Mouse (Mus musculus) CH12.LX (cell line): ENCODE measurements at regions not wholly inside any gene's neighbourhood (a gene's known extent, or its start where the extent isn't known, plus 50 kb on each side); places are given as distances from the start of the nearest gene placed in this dataset.

Experiments used
- BHLHE40 ChIP-seq: IDR thresholded peaks from 2 replicates; pipeline ENCODE4 v1.6.1; 2011; ENCODE audit warnings: mild to moderate bottlenecking, low read depth, low read length, improper control_type of control experiment
- CHD1 ChIP-seq: IDR thresholded peaks from 2 replicates; pipeline ENCODE4 v1.6.1; 2012; ENCODE audit warnings: low read depth, low read length, improper control_type of control experiment, inconsistent platforms
- CTCF ChIP-seq, 2 experiments: IDR thresholded peaks in 1 of 2; conservative IDR thresholded peaks in 1 of 2; 2 replicates each; pipeline ENCODE4 v1.5.1; 2011 to 2012; ENCODE audit warnings: low read depth in 2 of 2, low read length in 2 of 2, improper control_type of control experiment in 1 of 2, inconsistent platforms in 1 of 2, mild to moderate bottlenecking in 1 of 2, moderate library complexity in 1 of 2
- EP300 ChIP-seq: IDR thresholded peaks from 2 replicates; pipeline ENCODE4 v1.6.1; 2011; ENCODE audit warnings: low read length, improper control_type of control experiment
- ETS1 ChIP-seq: conservative IDR thresholded peaks from 2 replicates; pipeline ENCODE4 v1.6.1; 2012; ENCODE audit warnings: low read depth, mild to moderate bottlenecking, inconsistent platforms, low read length, improper control_type of control experiment, moderate library complexity
- IRF4 ChIP-seq: IDR thresholded peaks from 2 replicates; pipeline ENCODE4 v1.6.1; 2014; ENCODE audit warnings: low read depth, mild to moderate bottlenecking, inconsistent platforms, low read length, improper control_type of control experiment
- MAX ChIP-seq: IDR thresholded peaks from 2 replicates; pipeline ENCODE4 v1.6.1; 2011; ENCODE audit warnings: low read length, improper control_type of control experiment
- MXI1 ChIP-seq: IDR thresholded peaks from 2 replicates; pipeline ENCODE4 v1.6.1; 2011; ENCODE audit warnings: mild to moderate bottlenecking, low read depth, low read length, improper control_type of control experiment
- POLR2A ChIP-seq: IDR thresholded peaks from 2 replicates; pipeline ENCODE4 v1.6.1; 2011; ENCODE audit warnings: low read depth, mild to moderate bottlenecking, improper control_type of control experiment, low read length
- SMC3 ChIP-seq: IDR thresholded peaks from 2 replicates; pipeline ENCODE4 v1.6.1; 2011; ENCODE audit warnings: low read depth, low read length, improper control_type of control experiment
- USF2 ChIP-seq: conservative IDR thresholded peaks from 2 replicates; pipeline ENCODE4 v1.6.1; 2011; ENCODE audit warnings: low read depth, low read length, improper control_type of control experiment
- ZMIZ1 ChIP-seq: IDR thresholded peaks from 2 replicates; pipeline ENCODE4 v1.6.1; 2012; ENCODE audit warnings: low read depth, mild to moderate bottlenecking, inconsistent platforms, low read length, improper control_type of control experiment

GRCm38 (mm10) chr1:42035371-42035770, 660.2 kb upstream of the Pou3f3 start:
- TF ChIP-seq ETS1 (no peak), BHLHE40 (no peak), EP300 (no peak), POLR2A (no peak), CTCF (conservative IDR thresholded peaks at IDR 0.05 in 1 of 2, IDR thresholded peaks at IDR 0.05 in 1 of 2; ENCODE audit: low read depth in 2 of 2, low read length in 2 of 2) (no peak), MXI1 (no peak), CHD1 (no peak), ZMIZ1 (no peak), SMC3 (no peak), MAX (no peak), IRF4 (no peak), USF2 (no peak)
